Mouse (Mus musculus): ENCODE measurements around the gene Sync. TPM values are rescaled to one million over a fixed set of nuclear protein-coding genes. Genes with fewer than 3 reads are reported as not detected.

The Sync gene
- total and polyA plus RNA-seq, 3 experiments, result 0.16 TPM; not detected in 2

DNA sequence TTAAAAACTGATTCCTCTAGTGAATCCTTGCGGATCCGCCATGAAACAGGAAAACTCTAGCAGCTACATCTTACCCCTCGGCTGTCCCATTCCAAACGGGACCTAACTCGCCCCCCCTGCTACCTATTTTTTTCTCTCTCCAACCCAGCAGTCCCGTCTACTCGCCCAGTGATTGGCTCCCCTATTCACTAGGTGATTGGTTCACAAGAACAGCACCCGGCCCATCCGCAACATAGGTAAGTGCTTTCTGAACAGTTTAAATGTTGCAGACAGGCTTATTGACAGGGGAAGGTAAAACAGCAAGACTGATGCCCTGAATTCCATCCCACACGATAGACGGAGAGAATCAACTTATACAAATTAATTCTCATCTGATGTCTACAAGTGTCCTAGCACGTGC lies 65.8 kb downstream of the Sync start:
- Histone ChIP-seq H3K4me2 (ENCODE audit: insufficient read depth, low read depth, poor library complexity, severe bottlenecking) (no peak overlapping the region), H3K4me3 (replicated peaks in 1 of 3; ENCODE audit: low read depth in 2 of 3, low read length in 2 of 3, poor library complexity in 1 of 3) (no peak overlapping the region), H3K27ac (ENCODE audit: insufficient read depth, low read depth) (no peak overlapping the region), H3K79me2 (replicated peaks; ENCODE audit: control insufficient read depth, extremely low read depth, insufficient read depth, poor library complexity, severe bottlenecking) (no peaks in the 10 kb centered on the region), H3K9me3 (replicated peaks; ENCODE audit: low read length) (no peaks in the 10 kb centered on the region), H3K27me3 (replicated peaks) (no peaks in the 10 kb centered on the region), H3K9ac (ENCODE audit: insufficient read depth, low read depth) (no peak overlapping the region), H3K4me1 (ENCODE audit: control insufficient read depth in 1 of 2, insufficient read depth in 2 of 2) (peaks cover 5 to 17% of the 10 kb centered on the region in 2 experiments; a peak in 3 of 4 replicates), H3K36me3 (replicated peaks in 1 of 2; ENCODE audit: control insufficient read depth in 1 of 2, insufficient read depth in 1 of 2, low read length in 1 of 2) (peaks cover 0 to 10% of the 10 kb centered on the region in 2 experiments)
- no peak for DNase-seq (ENCODE audit: extremely low read depth)
- in situ Hi-C loops (cut with MboI; ENCODE audit: low pct_ligation_motif_present, low pct_unique_long_range_greater_than_20kb, low sequenced_read_pairs) (loop anchor here (5.0 to 25.0 kb wide), 2 partner anchors 104 to 259 kb away; partner anchors contain the start of genes Ccdc28b, Dcdc2b, Eif3i and Iqcc), dilution Hi-C loops (cut with MboI; ENCODE audit: extremely low pct_ligation_motif_present, extremely low pct_unique_long_range_greater_than_20kb, low sequenced_read_pairs) (no loop called here)
- TF ChIP-seq PAX5 (IDR thresholded peaks at IDR 0.05; ENCODE audit: low read length), result no peak
- TF ChIP-seq ETS1 (conservative IDR thresholded peaks at IDR 0.05; ENCODE audit: low read depth, low read length), result no peak
- no peak for TF ChIP-seq JUN (IDR thresholded peaks at IDR 0.05; ENCODE audit: insufficient read depth, low read depth, low read length)
- no peak for TF ChIP-seq RAD21 (IDR thresholded peaks at IDR 0.05; ENCODE audit: low read depth, low read length)
- TF ChIP-seq MAFK (IDR thresholded peaks at IDR 0.05; ENCODE audit: insufficient replicate concordance, low read length), result no peak
- TF ChIP-seq MXI1 (IDR thresholded peaks at IDR 0.05; ENCODE audit: low read depth, low read length), result no peak
- no peak for TF ChIP-seq CHD2 (IDR thresholded peaks at IDR 0.05; ENCODE audit: low read length)
- TF ChIP-seq BHLHE40 (IDR thresholded peaks at IDR 0.05; ENCODE audit: low read depth, low read length), result no peak
- TF ChIP-seq SMC3 (IDR thresholded peaks at IDR 0.05; ENCODE audit: low read depth, low read length), result no peak
- TF ChIP-seq IRF4 (IDR thresholded peaks at IDR 0.05; ENCODE audit: low read depth, low read length), result no peak
- TF ChIP-seq ZNF384 (IDR thresholded peaks at IDR 0.05; ENCODE audit: low read depth, low read length), result no peak
- no peak for TF ChIP-seq ZC3H11A (IDR thresholded peaks at IDR 0.05; ENCODE audit: low read depth, low read length)
- TF ChIP-seq CHD1 (IDR thresholded peaks at IDR 0.05; ENCODE audit: low read depth, low read length), result no peak
- no peak for TF ChIP-seq EP300 (IDR thresholded peaks at IDR 0.05; ENCODE audit: low read length)
- TF ChIP-seq NELFE (IDR thresholded peaks at IDR 0.05; ENCODE audit: low read depth, low read length), result no peak
- no peak for TF ChIP-seq GABPA (IDR thresholded peaks at IDR 0.05; ENCODE audit: insufficient replicate concordance, low read depth, low read length)
- no peak for TF ChIP-seq ELF1 (IDR thresholded peaks at IDR 0.05; ENCODE audit: low read depth, low read length)
- no peak for TF ChIP-seq TBP (conservative IDR thresholded peaks at IDR 0.05; ENCODE audit: low read depth, low read length)
- TF ChIP-seq RCOR1 (conservative IDR thresholded peaks at IDR 0.05; ENCODE audit: low read depth, low read length), result no peak
- TF ChIP-seq MAX (IDR thresholded peaks at IDR 0.05; ENCODE audit: low read length), result no peak

DNA sequence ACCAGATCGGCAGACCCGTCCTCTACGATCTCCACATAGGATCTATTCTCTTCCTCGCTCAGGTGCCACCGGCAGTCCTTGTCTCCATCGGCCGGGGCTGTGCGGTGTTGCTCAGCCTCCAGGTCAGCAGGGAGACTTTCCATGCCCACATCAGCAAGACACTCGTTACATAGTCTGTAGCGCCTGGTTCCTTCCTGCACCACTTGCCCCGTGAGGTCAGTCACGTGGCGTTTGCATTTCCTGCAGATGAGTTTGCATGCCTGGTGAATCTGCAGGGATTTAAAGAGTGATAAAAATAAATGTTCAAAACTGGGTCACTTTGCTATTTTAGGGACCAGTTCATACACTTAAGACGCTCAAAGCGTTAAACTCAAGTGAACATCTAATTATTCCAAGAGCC lies 66.8 kb downstream of the Sync start:
- H3K9me3 ChIP-seq (replicated peaks; ENCODE audit: low read length), result no peaks in the 10 kb centered on the region
- no peak for DNase-seq (ENCODE audit: extremely low read depth)
- TF ChIP-seq IRF4 (IDR thresholded peaks at IDR 0.05; ENCODE audit: low read depth, low read length) (no peak), EP300 (IDR thresholded peaks at IDR 0.05; ENCODE audit: low read length) (no peak), RCOR1 (conservative IDR thresholded peaks at IDR 0.05; ENCODE audit: low read depth, low read length) (no peak), MAFK (IDR thresholded peaks at IDR 0.05; ENCODE audit: insufficient replicate concordance, low read length) (no peak), BHLHE40 (IDR thresholded peaks at IDR 0.05; ENCODE audit: low read depth, low read length) (0 out of 2 replicates have a peak, but pooled peaks have one; percentile 19), USF2 (conservative IDR thresholded peaks at IDR 0.05; ENCODE audit: low read depth, low read length) (no peak), ZNF384 (IDR thresholded peaks at IDR 0.05; ENCODE audit: low read depth, low read length) (no peak), ZKSCAN1 (IDR thresholded peaks at IDR 0.05; ENCODE audit: borderline replicate concordance, low read depth, low read length) (no peak), POLR2AphosphoS2 (IDR thresholded peaks at IDR 0.05; ENCODE audit: low read depth, low read length) (no peak)
- dilution Hi-C loops (cut with MboI; ENCODE audit: extremely low pct_ligation_motif_present, extremely low pct_unique_long_range_greater_than_20kb, low sequenced_read_pairs) (no loop called here), in situ Hi-C loops (cut with MboI; ENCODE audit: low pct_ligation_motif_present, low pct_unique_long_range_greater_than_20kb, low sequenced_read_pairs) (loop anchor here (5.0 to 25.0 kb wide), 2 partner anchors 103 to 258 kb away; partner anchors contain the start of genes Ccdc28b, Dcdc2b, Eif3i and Iqcc)
- H3K4me2 ChIP-seq (ENCODE audit: insufficient read depth, low read depth, poor library complexity, severe bottlenecking), result no peak overlapping the region
- peaks cover 0 to 9% of the 10 kb centered on the region in 2 experiments for H3K36me3 ChIP-seq (replicated peaks in 1 of 2; ENCODE audit: control insufficient read depth in 1 of 2, insufficient read depth in 1 of 2, low read length in 1 of 2)
- H3K79me2 ChIP-seq (replicated peaks; ENCODE audit: control insufficient read depth, extremely low read depth, insufficient read depth, poor library complexity, severe bottlenecking), result no peaks in the 10 kb centered on the region
- peaks cover 5 to 17% of the 10 kb centered on the region in 2 experiments; a peak in 3 of 4 replicates for H3K4me1 ChIP-seq (ENCODE audit: control insufficient read depth in 1 of 2, insufficient read depth in 2 of 2)
- peak overlapping the region in 1 of 3 experiments; percentile 13 for H3K4me3 ChIP-seq (replicated peaks in 1 of 3; ENCODE audit: low read depth in 2 of 3, low read length in 2 of 3, poor library complexity in 1 of 3)
- H3K27me3 ChIP-seq (replicated peaks), result no peaks in the 10 kb centered on the region
- H3K27ac ChIP-seq (ENCODE audit: insufficient read depth, low read depth), result no peak overlapping the region
- H3K9ac ChIP-seq (ENCODE audit: insufficient read depth, low read depth), result no peak overlapping the region

All from CH12.LX (cell line).